Mouse (Mus musculus) activated CD4-positive, CD25-positive, alpha-beta regulatory T cell, adult 9 weeks (primary cell): ENCODE results near the gene Crybg2. TPM values are rescaled to one million over a fixed set of nuclear protein-coding genes. Genes with fewer than 3 reads are reported as not detected.

ENCODE experiments used
- polyA plus RNA-seq: library from polyadenylated mRNA; unstranded; fragments of 100-300 nt; shearing (Covaris generic); gene quantifications from one replicate; pipeline ENCODE4 v1.2.1, GENCODE M21; 2017

The Crybg2 gene
- polyA plus RNA-seq: 15.4 TPM

GRCm38 (mm10) chr4:134060135-134060865 is at the start of gene Crybg2:
Gene Crybg2 (plus strand): TSS chr4:134060815.

DNA sequence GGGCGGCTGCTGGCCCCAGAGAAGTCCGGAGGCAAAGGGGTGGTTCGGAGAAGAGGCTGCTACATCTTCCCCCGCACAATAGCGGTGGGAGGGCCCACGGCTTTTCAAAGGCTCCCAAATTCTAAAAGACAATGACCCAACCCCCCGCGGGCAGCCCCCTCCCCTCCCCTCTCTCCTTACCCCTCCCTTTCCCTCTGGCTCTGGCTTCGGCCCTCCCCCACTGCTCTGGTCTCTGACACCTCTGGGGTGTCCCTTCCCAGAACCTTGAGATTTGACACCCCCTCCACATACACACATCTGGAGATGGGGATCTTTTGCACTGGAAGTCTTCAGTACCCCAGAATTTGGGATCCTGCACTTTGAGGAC is 41.9 kb upstream of the Crybg2 start, which contains the start of gene Lin28a:
Lin28a (minus strand) TSS at position 63 of the 367 bp plus-strand sequence.

DNA sequence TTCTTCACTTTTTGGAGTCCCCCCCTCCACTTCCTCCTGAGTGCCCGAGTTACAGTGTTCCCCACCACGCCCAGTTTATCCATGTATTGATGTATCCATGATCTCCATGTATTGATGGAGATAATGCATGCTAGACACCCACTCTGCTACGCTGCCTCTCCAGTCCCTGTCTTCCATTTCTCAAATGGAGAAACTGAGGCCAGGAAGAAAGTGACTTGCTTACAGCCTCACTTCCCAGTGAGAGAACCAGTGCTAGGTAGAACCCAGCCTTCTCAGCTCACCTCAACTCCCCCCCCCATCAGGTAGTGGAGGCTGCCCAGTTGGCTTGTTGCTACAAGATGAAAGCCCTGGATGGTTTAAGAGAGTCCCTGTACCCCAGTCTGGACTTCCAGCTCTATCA is 7.1 kb upstream of the Crybg2 start, which contains the start of gene Zfp683:
Zfp683 (plus strand) TSS at position 301 of the 400 bp plus-strand sequence.

DNA sequence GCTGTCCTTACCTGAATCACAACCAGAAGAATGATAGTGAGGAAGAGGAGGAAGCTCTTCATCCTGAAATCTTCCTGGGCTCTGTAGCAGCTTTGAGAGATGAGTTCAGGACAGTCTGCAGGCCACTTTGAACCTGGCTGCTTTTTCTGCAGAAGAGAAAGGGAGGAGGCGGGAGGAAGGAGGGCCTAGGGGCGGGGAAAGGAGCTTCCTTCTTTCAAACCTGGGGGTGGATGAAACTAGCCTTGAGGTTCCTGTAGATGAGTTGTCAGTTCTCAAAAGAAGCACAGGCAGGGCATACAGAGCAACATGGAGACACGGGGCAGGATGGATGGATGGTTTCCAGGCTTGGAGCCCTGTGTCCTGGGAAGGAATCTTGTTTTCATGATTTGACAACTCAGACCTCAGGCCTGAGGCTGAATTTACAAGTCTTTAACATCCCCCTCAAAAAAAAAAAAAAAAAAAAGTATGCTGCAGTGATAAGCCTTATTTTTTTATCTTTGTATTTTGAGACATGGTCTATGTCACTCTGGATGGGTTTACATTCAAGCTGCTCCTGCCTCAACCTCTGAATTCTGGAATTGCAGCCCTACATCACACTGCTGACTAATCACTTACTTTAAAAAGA is 34.4 kb downstream of the Crybg2 start, which contains the start of gene Cd52:
Cd52 (minus strand) TSS at position 160 of the 625 bp plus-strand sequence.

DNA sequence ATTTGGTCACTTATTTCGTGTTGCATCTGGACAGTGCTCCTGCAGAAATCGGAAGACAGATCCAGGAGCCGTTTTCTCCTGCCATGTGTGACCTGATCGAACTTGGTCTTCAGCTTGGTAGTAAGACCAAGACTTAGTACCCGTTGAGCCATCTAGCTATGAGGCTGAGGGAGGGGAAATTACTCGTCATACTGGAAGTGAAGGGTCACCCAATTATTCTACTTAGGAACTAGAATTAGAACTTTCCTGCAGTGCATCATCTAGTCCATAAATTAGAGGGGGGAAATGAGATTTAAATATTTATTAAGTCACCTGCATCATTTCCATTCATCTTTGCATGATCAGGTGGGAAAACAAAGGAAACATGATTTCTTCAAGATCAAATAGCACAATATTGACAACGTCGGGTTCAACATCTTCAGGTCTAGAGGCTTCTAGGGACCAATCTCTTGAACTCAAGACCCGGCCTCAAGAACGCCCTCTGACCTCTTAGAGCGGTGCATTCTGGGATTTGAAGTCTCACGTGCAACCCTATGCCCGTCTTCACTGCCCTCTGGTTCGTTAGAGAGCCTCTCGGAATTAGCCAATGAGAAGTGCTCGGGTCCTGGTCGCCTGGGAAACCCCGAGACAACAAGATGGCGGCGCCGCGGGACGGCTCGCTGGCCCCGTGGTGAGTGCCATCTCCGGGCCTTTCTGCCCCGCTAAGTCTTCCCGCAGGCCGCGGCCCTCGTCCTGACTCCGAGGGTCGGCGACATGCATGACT is 41.5 kb downstream of the Crybg2 start, which contains the start of gene Ubxn11:
Ubxn11 (plus strand) TSS at position 592 of the 763 bp plus-strand sequence.

DNA sequence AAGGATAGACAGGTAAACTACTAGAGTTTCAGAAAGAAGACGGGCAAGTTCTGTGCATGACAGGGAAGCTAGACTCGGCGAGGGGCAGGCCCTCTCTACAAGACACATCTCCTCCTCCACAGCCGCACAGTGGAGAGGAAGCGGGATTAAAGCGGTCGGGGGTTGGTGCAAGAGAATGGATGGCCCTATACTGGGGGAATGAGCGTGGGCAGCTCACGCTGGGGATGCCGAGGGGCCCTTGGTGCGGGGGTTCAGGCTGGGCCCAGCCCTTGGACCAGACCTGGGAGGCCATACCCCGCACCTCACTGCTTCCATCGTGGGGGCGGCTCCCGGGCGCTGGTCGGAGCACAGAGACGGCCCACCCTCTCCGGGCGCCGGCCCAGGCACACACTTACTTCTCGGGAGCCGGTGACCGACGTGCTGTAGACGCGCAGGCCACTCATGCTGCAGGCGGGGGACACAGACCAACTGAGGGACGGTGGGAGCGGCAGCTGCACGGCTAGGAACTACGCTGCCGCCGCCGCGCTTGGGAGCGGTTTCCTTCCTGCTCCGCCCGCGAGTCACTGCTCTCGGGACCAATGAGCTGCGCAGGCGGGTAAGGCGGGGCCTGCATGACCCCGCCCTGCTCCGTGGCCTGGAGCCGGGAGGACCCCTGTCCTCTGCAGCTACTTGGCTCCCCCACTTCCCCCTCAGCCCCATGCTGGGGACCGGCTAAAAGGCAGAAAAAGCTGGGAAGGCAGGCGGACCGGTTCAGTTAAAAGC is 67.8 kb downstream of the Crybg2 start, which contains the start of gene Sh3bgrl3:
Sh3bgrl3 (minus strand) TSS at position 569 of the 762 bp plus-strand sequence.

Other genes starting within 250 kb of the Crybg2 start
- 295 TPM for gene Rps6ka1, start 173.0 kb upstream of the Crybg2 start, polyA plus RNA-seq
- gene Hmgn2, start 92.2 kb upstream of the Crybg2 start, polyA plus RNA-seq: 392 TPM
- 37.4 TPM for gene Dhdds, start 59.9 kb upstream of the Crybg2 start, polyA plus RNA-seq
- gene Lin28a, start 42.0 kb upstream of the Crybg2 start, polyA plus RNA-seq: not detected
- 1.5 TPM for gene Zfp683, start 7.0 kb upstream of the Crybg2 start, polyA plus RNA-seq
- 3,032 TPM for gene Cd52, start 34.3 kb downstream of the Crybg2 start, polyA plus RNA-seq
- gene Ubxn11, start 41.8 kb downstream of the Crybg2 start, polyA plus RNA-seq: 41.2 TPM
- gene Sh3bgrl3, start 68.0 kb downstream of the Crybg2 start, polyA plus RNA-seq: 1,513 TPM
- 84.8 TPM for gene Cep85, start 126.3 kb downstream of the Crybg2 start, polyA plus RNA-seq
- not detected for gene Gm7534, start 142.2 kb downstream of the Crybg2 start, polyA plus RNA-seq
- not detected for gene Catsper4, start 166.6 kb downstream of the Crybg2 start, polyA plus RNA-seq
- 0.33 TPM for gene Cnksr1, start 177.6 kb downstream of the Crybg2 start, polyA plus RNA-seq
- gene E130218I03Rik, start 182.8 kb downstream of the Crybg2 start, polyA plus RNA-seq: 9.6 TPM
- gene Zfp593, start 184.8 kb downstream of the Crybg2 start, polyA plus RNA-seq: 16.6 TPM
- gene Gm30191, start 186.1 kb downstream of the Crybg2 start, polyA plus RNA-seq: not detected
- gene Grrp1, start 193.3 kb downstream of the Crybg2 start, polyA plus RNA-seq: not detected
- gene Pdik1l, start 227.1 kb downstream of the Crybg2 start, polyA plus RNA-seq: 23.7 TPM